10 mouse cellular contexts compared by ENCODE assay signal in the genomic region with DNA sequence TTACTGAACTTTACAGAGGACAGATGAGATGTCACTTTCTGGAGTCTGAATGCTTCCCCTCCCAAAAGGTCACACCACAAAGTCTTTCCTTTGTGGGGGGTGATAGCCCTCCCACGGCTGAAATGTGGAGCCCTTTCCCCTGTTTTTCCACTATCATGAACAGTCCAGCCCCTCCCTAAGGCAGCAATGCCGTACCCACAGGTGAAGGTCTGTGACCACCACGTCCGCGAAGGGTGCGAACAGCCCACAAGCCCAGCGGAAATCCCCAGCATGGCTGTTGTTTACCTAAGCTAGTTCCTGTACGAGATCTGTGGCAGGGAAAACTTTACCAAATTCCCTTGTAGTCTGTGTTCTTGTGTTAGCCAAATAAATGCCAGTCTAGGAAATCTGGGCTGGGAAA. TPM values are rescaled to one million over a fixed set of nuclear protein-coding genes. Genes with fewer than 3 reads are reported as not detected.
DNase-seq lines count a peak whose midpoint lies in the region; ATAC-seq lines count a peak whose summit lies in the region.
"Had no signal": no experiment of that assay in that cellular context is flagged by ENCODE, and none has a peak within 500 bp of the region (broad histone marks: within the 10 kb centered on the region; RNA-seq: fewer than 3 reads in every experiment).

No protein-coding gene starts in this region.

- DNase-seq in B cell, adult 2 months: peak; percentile 59 to 64
- peak; percentile 75 to 81 for DNase-seq in CD8-positive naive resting alpha-beta T cell, adult 2 months (ENCODE audit: low read depth in 2 of 2, low spot score in 2 of 2)
- peak; percentile 46 for DNase-seq in thymus, postnatal 0 days (ENCODE audit: low spot score)
- DNase-seq in kidney, postnatal 36 days: no peak
- DNase-seq: cerebellum, adult 11 months; heart, postnatal 4 days; lung, embryonic 14.5 days had no signal

- peak; percentile 74 for ATAC-seq in inflammation-experienced regulatory T-cells, adult 6 months
- ATAC-seq in frontal cortex, adult (ENCODE audit: low TSS enrichment): no peak
- no peak for ATAC-seq in megakaryocyte-erythroid progenitor cell, adult 5-6 weeks (replicated peaks; ENCODE audit: low FRiP score, low TSS enrichment, poor library complexity, severe bottlenecking)

RNA-seq across cellular contexts. Expression of a gene that starts 20.6 kb away (rescaled TPM):
- 10 to 100 TPM; 61.9 to 81.5 (median 75.8) TPM for polyA plus RNA-seq in inflammation-experienced regulatory T-cells, adult 6 months (2017; shearing (Covaris generic))
- 90.9 and 95.4 TPM in 2 replicates for polyA plus RNA-seq in thymus, postnatal 0 days (2015; fragmentation: Nextera tagmentation; extraction: Ambion mirVana)
- 55.8 and 64.5 TPM in 2 replicates for total RNA-seq in megakaryocyte-erythroid progenitor cell, adult 5-6 weeks (2014; fragmentation: Nextera tagmentation)
- 152 and 154 TPM in 2 replicates for total RNA-seq in megakaryocyte-erythroid progenitor cell, adult 5-6 weeks (2017)

RNA-seq across cellular contexts. Expression of a gene that starts 23.5 kb away (rescaled TPM):
- polyA plus RNA-seq in inflammation-experienced regulatory T-cells, adult 6 months (2017; shearing (Covaris generic)): 100 to 1,000 TPM; 181 to 204 (median 188) TPM
- polyA plus RNA-seq in thymus, postnatal 0 days (2015; fragmentation: Nextera tagmentation; extraction: Ambion mirVana): 39.2 and 48.6 TPM in 2 replicates
- total RNA-seq in megakaryocyte-erythroid progenitor cell, adult 5-6 weeks (2014; fragmentation: Nextera tagmentation): 67.2 and 84.7 TPM in 2 replicates
- 18.5 and 23.3 TPM in 2 replicates for total RNA-seq in megakaryocyte-erythroid progenitor cell, adult 5-6 weeks (2017)

RNA-seq across cellular contexts. Expression of a gene that starts 38.9 kb away (rescaled TPM):
- 1 to 10 TPM; 3.2 to 4.3 (median 3.2) TPM for polyA plus RNA-seq in inflammation-experienced regulatory T-cells, adult 6 months (2017; shearing (Covaris generic))
- polyA plus RNA-seq in thymus, postnatal 0 days (2015; fragmentation: Nextera tagmentation; extraction: Ambion mirVana): 1.6 and 2.6 TPM in 2 replicates
- total RNA-seq in megakaryocyte-erythroid progenitor cell, adult 5-6 weeks (2014; fragmentation: Nextera tagmentation): 1.8 TPM in 1 of 2 replicates, not detected in the other
- 1.8 TPM in 1 of 2 replicates, not detected in the other for total RNA-seq in megakaryocyte-erythroid progenitor cell, adult 5-6 weeks (2017)

RNA-seq across cellular contexts. Expression of a gene that starts 48.4 kb away (rescaled TPM):
- under 1 TPM in 1 of 3 experiments, not detected in 2; 0.20 TPM for polyA plus RNA-seq in inflammation-experienced regulatory T-cells, adult 6 months (2017; shearing (Covaris generic))
- polyA plus RNA-seq in thymus, postnatal 0 days (2015; fragmentation: Nextera tagmentation; extraction: Ambion mirVana): 3.7 and 4.5 TPM in 2 replicates
- total RNA-seq in megakaryocyte-erythroid progenitor cell, adult 5-6 weeks (2014; fragmentation: Nextera tagmentation): 22.7 and 46.0 TPM in 2 replicates
- 35.4 and 35.7 TPM in 2 replicates for total RNA-seq in megakaryocyte-erythroid progenitor cell, adult 5-6 weeks (2017)

RNA-seq across cellular contexts. Expression of a gene that starts 54.0 kb away (rescaled TPM):
- polyA plus RNA-seq in inflammation-experienced regulatory T-cells, adult 6 months (2017; shearing (Covaris generic)): 10 to 100 TPM; 35.2 to 56.0 (median 47.0) TPM
- 42.7 and 47.3 TPM in 2 replicates for polyA plus RNA-seq in thymus, postnatal 0 days (2015; fragmentation: Nextera tagmentation; extraction: Ambion mirVana)
- 97.0 and 160 TPM in 2 replicates for total RNA-seq in megakaryocyte-erythroid progenitor cell, adult 5-6 weeks (2014; fragmentation: Nextera tagmentation)
- total RNA-seq in megakaryocyte-erythroid progenitor cell, adult 5-6 weeks (2017): 28.5 and 29.5 TPM in 2 replicates

Comparison
In these comparisons a context has a peak if more than half of its experiments do, and no peak if none do; other contexts are left out.
1. DNase-seq: peak in B cell, adult 2 months (2 of 2), CD8-positive naive resting alpha-beta T cell, adult 2 months (2 of 2) and thymus, postnatal 0 days (single experiment); none in kidney, postnatal 36 days (0 of 2).